Mouse (Mus musculus) forebrain, embryonic 15.5 days (tissue): ENCODE results near the gene Ercc5. TPM values are rescaled to one million over a fixed set of nuclear protein-coding genes. Genes with fewer than 3 reads are reported as not detected.

Experiments
- ATAC-seq: fragments of 200-750 bp; cut with Nextera tagmentation; replicated peaks from 2 replicates; pipeline ENCODE4 v1.8.0; 2017; ENCODE audit warnings: mild to moderate bottlenecking, moderate TSS enrichment, moderate library complexity
- H3K27ac ChIP-seq: fragments of 300-500 bp; sonication (generic); replicated peaks from 2 replicates; pipeline ENCODE4 v1.5.1; 2015; ENCODE audit warnings: mild to moderate bottlenecking, inconsistent platforms
- H3K27me3 ChIP-seq: fragments of 300-500 bp; sonication (generic); 2 replicates; pipeline ENCODE4 v1.6.1; 2015; ENCODE audit warnings: inconsistent platforms
- H3K36me3 ChIP-seq: fragments of 300-500 bp; sonication (generic); 2 replicates; pipeline ENCODE4 v1.6.1; 2015; ENCODE audit warnings: mild to moderate bottlenecking, inconsistent platforms
- H3K4me1 ChIP-seq: fragments of 300-500 bp; sonication (generic); 2 replicates; pipeline ENCODE4 v1.6.1; 2015; ENCODE audit warnings: inconsistent platforms
- H3K4me2 ChIP-seq: fragments of 300-500 bp; sonication (generic); replicated peaks from 2 replicates; pipeline ENCODE4 v1.6.1; 2015; ENCODE audit warnings: mild to moderate bottlenecking, inconsistent platforms
- H3K4me3 ChIP-seq: fragments of 300-500 bp; sonication (generic); 2 replicates; pipeline ENCODE4 v1.5.1; 2015; ENCODE audit warnings: mild to moderate bottlenecking, inconsistent platforms
- H3K9ac ChIP-seq: fragments of 300-500 bp; sonication (generic); replicated peaks from 2 replicates; pipeline ENCODE4 v1.6.1; 2015; ENCODE audit warnings: mild to moderate bottlenecking, inconsistent platforms
- H3K9me3 ChIP-seq: fragments of 300-500 bp; sonication (generic); 2 replicates; pipeline ENCODE4 v1.6.1; 2016; ENCODE audit warnings: inconsistent platforms
- WGBS: fragments of 180-500 bp; shearing (Covaris S2); methylation state at CpG from one replicate; pipeline ENCODE4 v1.1.7; 2015; ENCODE audit warnings: mixed read lengths; 5-methylcytosine and 5-hydroxymethylcytosine counted together
- polyA plus RNA-seq: library from polyadenylated mRNA; unstranded; fragments of >200 nt; fragmentation: Nextera tagmentation; extraction: Ambion mirVana; gene quantifications from 2 replicates; pipeline ENCODE4 v1.2.1, GENCODE M21; 2015

Gene Ercc5
- polyA plus RNA-seq, 1 experiment from 2014 or later, result 37.4 TPM

GRCm38 (mm10) chr1:44198273-44199171 lies 51.0 kb downstream of the Ercc5 start:
- WGBS, result 19% methylated on average over 47 of the region's 47 CpGs
- no peaks in the 10 kb centered on the region for H3K9me3 ChIP-seq

GRCm38 (mm10) chr1:44202876-44203275 lies 55.3 kb downstream of the Ercc5 start:
- Histone ChIP-seq H3K4me1 (0 out of 2 replicates have a peak, but pooled peaks cover 7% of the 10 kb centered on the region), H3K4me3 (no peak overlapping the region), H3K27me3 (no peaks in the 10 kb centered on the region), H3K27ac (no peak overlapping the region), H3K36me3 (no peaks in the 10 kb centered on the region), H3K9me3 (no peaks in the 10 kb centered on the region), H3K9ac (no peak overlapping the region), H3K4me2 (no peak overlapping the region)
- no peak for ATAC-seq
- 91% methylated on average over 15 of the region's 15 CpGs for WGBS

More at GRCm38 (mm10) chr1:44198273-44199171, 51.0 kb downstream of the Ercc5 start:
- Histone ChIP-seq H3K36me3 (no peaks in the 10 kb centered on the region), H3K4me2 (peak overlapping the region; percentile 92), H3K4me3 (peak overlapping the region; percentile 49), H3K9ac (peak overlapping the region; percentile 50), H3K27me3 (no peaks in the 10 kb centered on the region), H3K27ac (no peak overlapping the region), H3K4me1 (0 out of 2 replicates have a peak, but pooled peaks cover 7% of the 10 kb centered on the region)
- peak; percentile 60 for ATAC-seq

DNA sequence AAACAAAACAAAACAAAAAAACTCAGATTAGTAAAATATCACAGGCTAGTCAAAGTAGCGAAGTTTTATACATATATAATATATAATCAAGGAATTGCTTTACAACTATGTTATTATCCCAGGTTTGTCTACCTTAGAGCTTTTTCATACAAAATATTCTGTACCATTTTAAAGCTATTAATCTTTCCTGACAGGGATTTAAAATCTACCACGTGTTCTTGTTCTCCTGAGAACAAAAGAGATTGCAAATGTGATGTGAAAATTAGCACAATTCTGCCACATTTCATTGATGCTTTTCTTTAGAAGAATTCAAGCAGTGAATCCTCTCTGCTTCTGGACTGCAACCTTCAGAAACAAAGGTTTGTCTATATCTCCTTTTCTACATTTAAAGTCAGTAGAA lies 66.9 kb downstream of the Ercc5 start:
- Histone ChIP-seq H3K4me2 (no peak overlapping the region), H3K36me3 (no peaks in the 10 kb centered on the region), H3K9me3 (no peaks in the 10 kb centered on the region), H3K27me3 (no peaks in the 10 kb centered on the region), H3K27ac (no peak overlapping the region), H3K4me1 (peaks cover 7% of the 10 kb centered on the region), H3K9ac (no peak overlapping the region), H3K4me3 (no peak overlapping the region)
- ATAC-seq, result no peak
- 50% methylated on average over 2 of the region's 2 CpGs for WGBS

GRCm38 (mm10) chr1:44216352-44217116 lies 69.0 kb downstream of the Ercc5 start:
- no peak overlapping the region for H3K9ac ChIP-seq
- peaks cover 7% of the 10 kb centered on the region for H3K4me1 ChIP-seq
- H3K4me3 ChIP-seq, result no peak overlapping the region
- no peak overlapping the region for H3K4me2 ChIP-seq
- H3K36me3 ChIP-seq, result no peaks in the 10 kb centered on the region
- WGBS, result 59% methylated on average over 2 of the region's 2 CpGs
- H3K9me3 ChIP-seq, result no peaks in the 10 kb centered on the region
- no peaks in the 10 kb centered on the region for H3K27me3 ChIP-seq
- peak; percentile 53; the same call in 1 of the 2 replicates for ATAC-seq
- H3K27ac ChIP-seq, result no peak overlapping the region

DNA sequence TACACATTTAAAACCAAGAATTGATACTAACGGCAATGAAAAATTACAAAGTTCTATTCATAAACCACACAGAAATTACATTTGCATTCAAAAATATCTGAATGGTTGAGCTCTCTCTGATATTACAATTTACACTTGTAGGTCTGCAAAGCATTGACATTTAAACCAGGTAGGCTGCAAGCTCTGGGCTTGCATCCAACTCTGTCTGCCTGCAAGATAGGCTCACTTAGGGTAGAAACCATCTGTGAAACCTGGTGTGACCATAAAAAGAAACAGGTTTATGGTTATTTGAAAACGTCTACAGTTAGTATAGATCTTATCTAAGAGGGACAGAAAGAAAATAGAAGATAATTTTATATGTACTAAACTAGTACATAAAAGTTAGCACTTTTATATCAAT lies 69.6 kb downstream of the Ercc5 start:
- no peak overlapping the region for H3K27ac ChIP-seq
- no peaks in the 10 kb centered on the region for H3K9me3 ChIP-seq
- ATAC-seq, result no peak
- H3K4me1 ChIP-seq, result peaks cover 7% of the 10 kb centered on the region
- 71% methylated on average over 2 of the region's 2 CpGs for WGBS
- H3K36me3 ChIP-seq, result no peaks in the 10 kb centered on the region
- no peak overlapping the region for H3K9ac ChIP-seq
- no peak overlapping the region for H3K4me2 ChIP-seq
- H3K4me3 ChIP-seq, result no peak overlapping the region
- H3K27me3 ChIP-seq, result no peaks in the 10 kb centered on the region

GRCm38 (mm10) chr1:44218876-44219275 lies 71.3 kb downstream of the Ercc5 start, which contains the start of gene Mettl21e:
Mettl21e (minus strand) TSS chr1:44218961.
- ATAC-seq, result no peak

DNA sequence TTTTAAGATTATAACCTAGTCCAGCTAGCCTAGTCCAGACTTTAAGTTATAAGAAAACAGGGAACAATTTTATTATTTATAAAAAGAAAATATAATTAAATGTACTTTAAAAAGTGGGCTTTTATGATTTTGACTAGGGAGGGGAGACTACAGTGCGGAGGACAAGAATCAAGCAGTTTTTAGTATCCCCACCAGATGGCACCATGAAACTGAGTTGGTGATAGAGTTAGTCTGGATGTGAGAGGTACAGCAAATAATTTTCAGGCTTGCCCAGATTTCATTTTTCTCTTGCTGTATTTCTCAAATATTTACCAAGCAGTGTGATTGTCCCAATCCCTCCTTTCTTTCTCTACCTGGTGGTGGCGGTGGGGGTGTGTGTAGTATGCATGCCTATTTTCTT lies 81.5 kb downstream of the Ercc5 start:
- H3K4me3 ChIP-seq, result no peak overlapping the region
- H3K4me1 ChIP-seq, result no peaks in the 10 kb centered on the region
- no peaks in the 10 kb centered on the region for H3K36me3 ChIP-seq
- H3K27ac ChIP-seq, result no peak overlapping the region
- no peaks in the 10 kb centered on the region for H3K27me3 ChIP-seq
- H3K9me3 ChIP-seq, result no peaks in the 10 kb centered on the region
- peak; percentile 84 for ATAC-seq
- H3K4me2 ChIP-seq, result no peak overlapping the region
- no peak overlapping the region for H3K9ac ChIP-seq
- WGBS, result 48% methylated on average over 2 of the region's 2 CpGs

More at GRCm38 (mm10) chr1:44218876-44219275, 71.3 kb downstream of the Ercc5 start, which contains the start of gene Mettl21e:
- Histone ChIP-seq H3K9me3 (no peaks in the 10 kb centered on the region), H3K27me3 (no peaks in the 10 kb centered on the region), H3K4me2 (no peak within 1 kb of the TSS), H3K27ac (no peak within 1 kb of the TSS), H3K9ac (no peak within 1 kb of the TSS), H3K4me1 (peaks cover 7% of the 10 kb centered on the region), H3K4me3 (no peak within 1 kb of the TSS), H3K36me3 (no peaks in the 10 kb centered on the region)
- 66% methylated on average over 1 of the region's 1 CpGs for WGBS

Other genes starting within 250 kb of the Ercc5 start
- 55.4 and 61.2 TPM in 2 replicates for gene Tpp2, start 214.1 kb upstream of the Ercc5 start, polyA plus RNA-seq
- 1.4 and 2.1 TPM in 2 replicates for gene Mettl21c, start 127.7 kb upstream of the Ercc5 start, polyA plus RNA-seq
- gene Gm8251, start 85.8 kb upstream of the Ercc5 start, polyA plus RNA-seq, result 0.13 and 0.18 TPM in 2 replicates
- 68.3 and 75.9 TPM in 2 replicates for gene Tex30, start 45.3 kb upstream of the Ercc5 start, polyA plus RNA-seq
- gene Kdelc1, start 28.9 kb upstream of the Ercc5 start, polyA plus RNA-seq, result 29.0 and 31.8 TPM in 2 replicates
- 31.5 and 32.0 TPM in 2 replicates for gene Bivm, start 28.8 kb upstream of the Ercc5 start, polyA plus RNA-seq
- gene Mettl21e, start 71.2 kb downstream of the Ercc5 start, polyA plus RNA-seq, result not detected in 2 replicates